Mouse (Mus musculus) regulatory T cell (primary cell): ENCODE results near the gene Tdrd5.
"Not testable (repeated sequence)": the region's sequence is repeated elsewhere in the genome, so short reads cannot be mapped to it uniquely, and the experiment has no call there.

Experiments used
- in situ Hi-C: fragments of 300-600 bp; cut with MboI, MseI; formaldehyde crosslinking; loops from one replicate; pipeline ENCODE4 v1.15.1; 2025; ENCODE audit warnings: high pct_unique_total_duplicates

The Tdrd5 gene

DNA sequence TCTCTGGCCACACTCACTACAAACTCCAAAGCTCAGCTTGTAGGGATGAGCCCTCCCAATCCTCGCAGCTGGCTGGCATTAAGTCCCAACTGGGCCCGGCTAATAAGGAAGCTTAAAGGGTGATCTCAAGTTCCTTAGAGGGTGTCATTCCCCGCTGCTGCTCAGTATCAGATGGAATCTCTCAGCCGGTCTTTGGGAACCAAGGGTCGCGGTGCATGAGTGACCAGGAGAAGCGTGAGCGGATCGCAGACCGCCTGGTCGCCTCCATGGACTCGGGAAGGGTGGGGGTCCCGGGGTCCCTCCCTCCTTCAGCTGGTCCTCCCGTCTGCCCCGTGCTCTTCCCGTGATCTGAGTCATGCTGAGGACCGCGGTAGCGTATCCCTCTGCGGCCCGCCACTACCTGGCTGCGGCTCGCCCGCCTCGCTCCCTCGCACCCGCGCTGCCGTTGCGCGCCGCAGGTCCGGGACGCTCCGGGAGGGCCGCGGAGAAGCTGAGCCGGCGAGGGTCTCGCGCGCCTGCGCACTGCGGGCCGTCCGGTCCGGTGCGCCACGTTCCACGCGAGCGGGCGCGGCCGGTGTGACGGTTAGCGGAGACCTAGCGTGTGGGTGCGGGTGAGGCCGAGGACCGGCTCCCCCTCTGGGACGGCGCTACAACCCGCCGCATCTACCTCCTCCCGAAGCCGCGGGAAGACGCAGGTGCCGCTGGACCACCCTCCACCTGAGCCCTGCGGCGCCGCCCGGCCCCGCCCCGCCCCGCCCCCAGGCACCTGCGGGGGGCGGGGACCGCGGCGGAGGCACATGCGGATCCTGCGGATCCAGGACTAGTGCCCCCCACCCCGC, at the start of gene Tdrd5:
Tdrd5 (minus strand) TSS at position 754 of the 839 bp plus-strand sequence.
- in situ Hi-C loops = no loop called here

DNA sequence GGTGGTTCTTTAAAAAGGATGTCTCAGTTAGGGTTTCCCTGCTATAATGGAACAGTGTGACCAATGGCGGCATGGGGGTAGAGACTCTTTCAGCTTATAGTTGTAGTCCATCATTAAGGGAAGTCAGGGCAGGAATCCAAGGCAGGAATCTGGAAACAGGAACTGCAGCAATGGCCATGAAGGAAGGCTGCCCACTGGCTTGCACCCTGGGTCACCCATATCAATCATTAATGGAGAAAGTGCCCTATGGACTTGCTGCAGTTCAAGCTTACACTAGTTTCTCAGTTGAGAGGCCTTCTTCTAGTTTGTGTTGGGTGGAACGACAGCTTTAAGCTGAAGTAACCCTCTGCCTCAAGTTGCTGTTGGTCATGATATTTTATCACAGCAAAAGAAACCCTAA, 49.0 kb upstream of the Tdrd5 start:
- in situ Hi-C loops = no loop called here

DNA sequence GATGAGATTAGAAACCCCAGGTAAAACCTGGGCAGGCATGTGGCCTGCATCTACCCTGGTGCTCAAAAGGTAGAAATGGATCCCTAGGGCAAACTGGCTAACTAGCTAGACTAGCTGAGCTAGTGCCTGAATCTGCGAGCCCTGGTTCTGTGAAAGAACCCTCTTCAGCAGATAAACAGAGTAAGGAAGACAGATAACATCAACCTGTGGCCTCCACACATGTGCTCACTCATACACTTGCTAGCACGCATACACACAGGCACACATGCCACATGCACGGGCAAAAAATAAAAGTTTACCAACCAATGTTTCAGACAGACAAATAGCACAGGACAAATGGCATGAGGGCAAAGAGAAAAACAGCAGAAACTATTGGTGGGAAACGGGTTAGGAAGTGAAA, 47.0 kb upstream of the Tdrd5 start:
- in situ Hi-C loops = no loop called here

DNA sequence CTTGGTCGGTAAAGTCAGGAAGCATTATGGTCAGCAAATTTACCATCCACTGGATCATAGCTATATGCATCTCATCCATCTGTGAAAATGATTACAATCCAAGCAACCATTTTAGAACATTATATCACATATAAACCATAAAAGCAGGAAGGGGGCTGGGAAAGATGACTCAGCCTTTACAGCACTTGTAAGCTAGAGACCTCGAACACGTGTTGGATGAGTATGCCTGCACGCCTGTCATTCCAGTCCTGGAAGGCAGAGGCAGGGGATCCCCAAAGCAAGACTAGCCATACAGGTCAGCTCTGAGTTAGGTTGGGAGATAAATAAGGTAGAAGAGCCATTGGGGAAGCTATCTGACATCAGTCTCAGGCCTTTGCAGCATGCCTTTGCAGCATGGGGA, 45.6 kb upstream of the Tdrd5 start:
- in situ Hi-C loops = no loop called here

DNA sequence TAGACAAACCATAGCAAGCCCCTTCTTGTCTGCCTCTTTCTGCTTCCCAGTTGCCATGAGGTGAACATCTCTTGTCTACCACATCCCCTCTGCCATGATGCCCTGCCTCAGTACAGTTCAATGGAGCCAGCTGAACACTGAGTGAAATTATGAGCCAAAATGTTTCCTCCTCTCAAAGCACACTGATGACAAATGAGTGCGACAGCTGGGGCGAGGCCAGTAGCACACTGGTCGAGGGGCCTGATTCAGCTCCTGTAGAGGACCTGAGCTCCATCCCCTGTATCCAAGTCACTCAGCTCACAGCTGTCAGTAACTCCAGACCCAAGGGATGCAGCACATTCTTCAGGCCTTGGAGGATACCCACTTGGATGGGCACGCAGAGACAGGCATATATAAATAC, 42.2 kb upstream of the Tdrd5 start:
- in situ Hi-C loops = no loop called here

DNA sequence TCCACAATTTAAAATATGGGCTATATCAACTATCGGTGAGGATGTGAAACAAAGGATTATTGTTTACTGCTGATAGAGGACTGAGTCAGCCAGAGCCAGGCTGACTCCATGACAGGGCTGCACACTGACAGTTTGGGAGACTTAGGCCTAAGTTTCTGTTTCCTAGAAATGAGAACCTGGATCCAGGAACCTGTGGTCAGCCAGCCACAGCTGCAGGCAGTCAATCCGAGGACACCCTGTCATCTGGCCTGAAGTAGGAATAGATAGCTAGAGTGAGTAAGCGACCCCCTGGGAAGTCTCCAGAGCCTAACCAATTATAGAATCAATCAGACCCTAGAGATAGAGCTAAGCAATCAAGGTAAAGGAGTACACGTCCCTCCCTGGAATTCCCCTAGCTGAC, 41.0 kb upstream of the Tdrd5 start:
- in situ Hi-C loops = no loop called here

DNA sequence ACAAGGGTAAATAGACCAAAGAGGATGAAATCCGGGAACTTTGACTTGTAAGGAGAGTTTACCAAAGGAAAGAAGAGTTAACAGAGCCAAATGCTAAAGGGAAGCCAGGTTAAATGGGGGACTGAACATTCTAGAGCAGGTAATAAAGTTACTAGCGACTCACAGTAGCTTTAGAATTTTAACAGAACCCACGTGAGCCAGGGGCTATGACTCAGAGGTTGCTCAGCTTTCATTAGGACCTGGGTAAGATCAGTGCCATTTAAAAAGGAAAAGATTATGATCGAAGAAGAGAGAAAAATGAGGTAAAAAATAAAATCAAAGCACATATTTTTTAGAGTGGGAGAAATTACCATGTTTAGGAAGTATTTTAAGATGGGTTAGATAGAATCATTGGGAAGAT, 37.4 kb upstream of the Tdrd5 start:
- in situ Hi-C loops = no loop called here

DNA sequence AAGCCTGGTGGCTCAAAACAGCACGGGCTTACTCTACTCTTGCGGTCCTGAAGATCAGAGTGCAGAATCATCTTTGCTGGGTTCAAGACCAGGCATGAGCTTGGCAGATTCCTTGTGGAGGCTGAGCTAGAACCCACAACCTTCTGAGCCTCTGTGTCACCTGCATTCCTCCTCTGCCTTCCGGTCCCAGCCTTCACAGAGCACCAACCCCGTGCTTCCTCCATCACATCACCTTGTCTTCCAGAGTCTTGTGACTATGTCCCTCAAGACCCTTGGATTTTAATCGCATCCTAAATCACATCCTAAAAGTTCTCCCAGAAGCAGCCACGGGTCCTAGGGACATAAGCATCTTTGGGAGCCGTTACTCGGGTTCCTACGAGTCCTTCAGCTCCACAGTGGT, 19.7 kb upstream of the Tdrd5 start:
- in situ Hi-C loops = no loop called here

DNA sequence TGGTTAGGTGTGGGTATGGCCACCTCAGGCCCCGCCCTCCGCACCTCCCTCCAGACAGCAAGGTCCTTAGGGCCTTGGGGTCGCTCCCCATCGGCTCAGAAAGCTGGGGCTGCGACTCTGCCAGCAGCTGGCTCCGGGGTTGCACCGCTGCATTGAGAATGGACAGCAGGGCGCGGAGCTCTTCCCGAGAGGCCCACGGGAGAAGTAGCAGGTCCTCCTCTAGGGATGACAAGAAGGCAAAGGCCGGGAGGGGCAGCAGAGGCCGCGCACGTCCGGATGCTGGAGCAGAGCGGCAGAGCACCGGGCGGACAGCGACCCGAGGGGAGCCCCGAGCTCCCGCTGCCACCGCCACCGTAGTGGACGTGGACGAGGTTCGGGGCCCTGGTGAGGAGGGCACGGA, 7.2 kb upstream of the Tdrd5 start, which contains the start of gene Nphs2:
Nphs2 (plus strand) TSS at position 98 of the 400 bp plus-strand sequence.
- in situ Hi-C loops = no loop called here

DNA sequence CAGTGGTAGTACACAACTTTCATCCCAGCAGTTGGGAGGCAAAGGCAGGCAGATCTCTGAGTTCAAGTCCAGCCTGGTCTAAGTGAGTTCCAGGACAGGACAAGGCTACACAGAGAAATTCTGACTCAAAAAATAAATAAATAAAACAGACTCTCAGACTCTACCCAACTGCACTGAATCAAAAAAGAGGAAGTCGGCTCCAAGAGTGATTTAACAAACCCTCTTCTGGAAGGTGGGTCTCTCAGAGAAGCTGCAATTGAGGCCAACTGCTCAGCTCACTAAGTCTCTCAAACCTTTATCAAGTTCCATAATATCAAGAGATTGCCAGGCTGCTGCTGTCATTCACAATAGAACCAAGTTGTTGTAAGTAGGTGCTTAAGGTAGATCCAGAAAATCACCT, 5.1 kb upstream of the Tdrd5 start:
- in situ Hi-C loops = no loop called here

DNA sequence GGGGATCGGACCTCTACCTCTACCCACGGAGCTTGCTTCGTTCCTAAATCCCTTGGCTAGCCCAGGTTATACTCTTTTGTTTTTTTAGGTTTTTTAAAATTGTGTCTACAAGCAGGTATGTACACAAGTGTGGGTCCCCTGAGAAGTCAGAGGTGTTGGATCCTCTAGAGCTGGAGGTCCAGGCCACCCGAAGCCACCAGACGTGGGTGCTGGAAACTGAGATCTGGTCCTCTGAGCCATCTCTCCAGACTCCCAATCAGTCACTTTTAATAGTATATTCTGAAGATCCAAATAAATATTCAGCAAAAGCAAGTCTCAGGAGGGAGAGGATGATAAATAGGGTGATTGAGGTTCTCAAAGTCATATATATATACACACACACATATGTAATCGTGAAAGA, 13.4 kb downstream of the Tdrd5 start:
- in situ Hi-C loops = no loop called here

DNA sequence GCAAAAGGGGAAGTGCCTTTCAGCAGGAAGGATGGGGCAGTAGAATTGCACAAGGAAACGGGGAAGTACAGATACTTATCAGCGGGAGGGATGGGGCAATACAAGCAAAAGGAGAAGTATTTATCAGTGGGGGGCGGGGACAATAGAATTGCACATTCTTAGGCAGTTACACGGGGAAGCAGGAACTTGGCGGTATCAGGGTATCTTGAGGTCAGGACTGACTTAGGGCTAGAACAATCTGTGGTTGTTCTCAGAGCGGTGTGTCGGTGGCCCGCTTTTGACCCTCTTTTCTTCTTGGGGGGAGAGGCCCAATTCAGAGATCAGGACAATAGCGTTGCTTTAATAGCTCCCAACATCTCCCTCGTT, 14.3 kb downstream of the Tdrd5 start:
- in situ Hi-C loops = not testable (repeated sequence)

DNA sequence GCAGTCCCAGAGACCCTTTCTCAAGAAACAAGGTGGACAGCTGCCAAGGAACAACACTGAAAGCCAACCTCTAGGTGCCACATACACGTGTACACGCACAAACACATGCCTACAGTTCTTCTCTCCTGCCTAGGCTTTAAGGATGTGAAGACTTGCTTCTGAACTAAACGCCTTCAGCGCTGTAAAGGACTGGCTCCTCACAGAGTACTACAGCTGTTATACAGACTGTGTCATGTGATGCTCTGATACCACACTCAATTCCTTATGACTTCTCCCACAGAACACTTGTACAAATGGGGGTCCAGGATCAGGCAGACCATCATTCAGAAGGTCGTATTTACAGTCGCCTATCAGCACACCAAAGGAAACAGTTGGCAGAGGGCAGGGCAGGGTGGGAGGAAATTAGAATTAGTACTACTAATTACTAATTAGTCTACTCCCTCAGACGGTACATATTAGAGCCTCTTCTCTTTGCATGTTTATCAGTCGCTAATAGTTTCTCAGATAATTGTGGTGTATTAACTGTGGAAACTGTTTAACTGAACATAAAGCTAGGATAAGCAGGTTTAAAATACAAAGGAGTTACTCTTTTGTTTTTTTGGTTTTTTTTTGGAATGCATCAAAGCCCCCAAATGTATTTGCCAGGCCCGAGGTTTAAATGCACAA, 14.8 kb downstream of the Tdrd5 start:
- in situ Hi-C loops = no loop called here

DNA sequence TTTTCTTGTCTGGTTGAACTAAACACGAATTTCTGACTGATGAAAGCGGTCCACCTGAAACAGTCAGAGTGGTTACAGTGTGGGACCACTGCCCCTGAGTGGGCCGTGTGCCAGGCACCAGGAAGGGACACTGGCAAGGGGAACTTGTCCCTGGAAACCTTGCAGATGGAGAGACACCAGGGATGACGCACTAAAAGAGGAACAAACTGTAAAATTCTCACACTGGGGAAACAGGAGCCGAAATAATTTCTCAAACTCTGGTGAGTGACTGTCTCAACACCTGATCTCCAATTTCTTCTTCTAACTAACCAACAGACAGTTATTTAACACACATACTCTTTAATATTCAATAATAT, 17.9 kb downstream of the Tdrd5 start:
- in situ Hi-C loops = no loop called here

DNA sequence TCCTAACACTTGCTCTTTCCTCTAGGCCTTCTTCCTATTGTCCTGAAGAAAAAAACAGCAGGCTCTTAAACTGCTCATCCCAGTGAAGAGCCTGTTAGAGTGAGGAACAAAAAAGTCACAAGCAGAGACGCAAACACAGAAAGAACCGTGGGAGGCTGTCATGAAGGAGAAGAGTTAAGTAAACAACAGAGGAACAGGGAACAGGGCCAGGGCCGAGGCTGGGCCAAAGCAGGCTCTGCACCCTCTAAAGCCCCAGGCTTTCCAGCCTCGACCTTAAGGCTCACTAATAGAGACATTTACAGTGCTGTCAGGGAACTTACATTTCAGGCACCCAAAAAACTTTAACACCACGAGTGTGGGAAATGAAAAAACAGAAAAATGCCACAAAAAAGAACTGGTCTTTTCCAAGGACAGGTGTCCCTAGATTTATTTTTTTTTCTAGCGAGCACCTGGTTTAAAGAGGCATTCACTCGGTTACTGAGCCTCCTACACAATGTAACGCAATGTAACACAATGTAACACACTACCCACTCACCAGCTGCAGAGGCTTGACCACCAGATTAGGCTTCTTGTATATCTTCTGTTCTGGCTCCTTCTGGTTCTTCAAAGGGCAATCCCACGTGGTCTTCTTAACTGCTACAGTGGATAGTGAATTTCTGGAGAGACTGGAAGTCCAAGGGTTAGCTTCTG, 18.5 kb downstream of the Tdrd5 start:
- in situ Hi-C loops = no loop called here

DNA sequence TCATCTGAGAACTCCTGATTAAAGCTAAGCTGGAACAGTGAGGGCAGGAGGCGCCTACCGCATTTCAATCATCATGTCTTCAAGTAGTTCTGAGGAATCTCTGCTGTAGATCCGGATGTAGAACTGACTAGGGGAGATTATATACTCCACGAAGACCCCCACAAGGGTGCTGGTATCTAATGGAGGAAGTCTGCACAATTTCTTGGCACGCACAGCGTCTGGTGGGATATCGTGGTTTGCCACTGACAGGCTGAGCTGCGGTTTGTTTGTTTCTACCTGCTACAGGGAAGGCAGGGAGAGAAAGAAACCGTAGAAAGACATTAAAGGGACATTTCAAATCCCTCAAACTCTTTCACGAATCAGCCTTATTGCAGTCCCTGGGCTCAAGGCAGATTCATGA, 19.3 kb downstream of the Tdrd5 start:
- in situ Hi-C loops = no loop called here

DNA sequence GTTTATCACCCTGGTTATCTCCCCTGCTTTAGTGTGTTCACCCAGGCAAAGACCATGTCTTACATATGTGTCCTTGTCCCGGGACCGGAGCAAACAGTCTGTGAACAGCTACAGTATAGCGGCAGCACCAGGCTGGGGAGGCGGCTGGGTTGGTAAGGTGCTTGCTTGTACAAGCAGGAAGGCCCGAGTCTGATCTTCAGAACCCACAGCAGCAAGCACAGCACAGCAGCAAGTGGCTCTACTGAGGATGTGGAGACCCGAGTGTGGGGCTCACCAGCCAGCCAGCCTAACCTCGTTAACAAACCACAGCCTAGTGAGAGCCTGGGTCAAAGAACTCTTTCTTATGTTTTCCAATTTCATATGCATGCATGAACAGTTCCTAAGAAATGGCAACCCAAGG, 23.3 kb downstream of the Tdrd5 start:
- in situ Hi-C loops = no loop called here

DNA sequence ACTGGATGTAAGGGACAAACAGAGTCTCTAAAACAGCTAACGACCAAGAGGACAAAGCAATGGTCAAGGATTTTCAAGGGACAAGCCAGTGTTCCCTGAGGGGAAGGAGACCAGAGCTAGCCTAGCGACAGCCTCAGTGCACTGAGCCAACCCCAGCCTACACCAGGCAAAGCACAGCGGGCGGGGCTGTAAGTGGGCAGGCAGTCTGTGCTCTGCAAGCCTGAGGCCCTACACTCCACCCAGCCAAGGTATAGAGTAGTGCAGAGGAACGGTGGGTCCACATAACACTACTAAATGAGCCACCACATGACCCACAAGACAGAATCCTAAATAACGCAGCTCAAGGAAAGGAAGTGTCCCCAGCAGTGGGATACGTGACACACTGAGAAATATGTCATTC, 29.8 kb downstream of the Tdrd5 start:
- in situ Hi-C loops = loop anchor here (25.0 kb wide), 1 partner anchor 789 kb away; no protein-coding TSS in a partner anchor

DNA sequence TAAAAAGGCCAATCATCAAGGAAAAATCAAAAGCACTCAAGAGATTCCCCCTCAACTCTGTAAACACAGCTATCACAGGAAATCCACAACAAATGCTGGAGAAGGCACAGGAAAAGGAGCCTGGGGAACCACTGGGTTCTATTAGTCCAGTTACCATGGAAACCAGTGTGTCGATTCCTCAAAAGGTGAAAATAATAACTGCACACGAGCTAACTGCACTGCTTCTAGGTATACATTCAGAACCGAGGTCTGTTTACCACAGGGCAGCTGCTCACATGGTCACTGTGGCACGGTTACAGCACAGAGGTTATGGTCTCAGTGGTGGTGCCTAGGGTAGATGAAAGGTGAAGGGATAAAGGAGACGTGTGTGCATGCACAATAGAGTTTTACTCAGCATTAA, 31.8 kb downstream of the Tdrd5 start:
- in situ Hi-C loops = loop anchor here (25.0 kb wide), 1 partner anchor 791 kb away; no protein-coding TSS in a partner anchor

DNA sequence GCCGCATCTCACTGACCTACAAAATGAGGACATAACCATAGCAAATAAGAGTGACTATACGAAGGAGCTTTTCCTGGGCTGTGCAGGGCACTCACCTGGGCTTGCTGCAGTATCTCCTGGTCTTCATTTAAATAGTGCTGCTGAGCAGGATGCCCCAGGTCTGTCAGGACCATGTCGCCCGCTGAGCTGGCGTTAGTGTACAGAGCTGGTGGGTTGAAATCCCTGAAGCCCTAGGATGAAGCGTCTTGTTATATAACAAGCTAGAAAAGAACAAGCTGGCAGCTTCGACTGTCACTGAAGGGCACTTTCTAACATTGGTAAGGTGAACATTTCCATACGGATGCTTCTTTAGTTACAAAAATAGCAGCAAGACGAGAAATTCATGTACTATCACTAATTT, 33.0 kb downstream of the Tdrd5 start:
- in situ Hi-C loops = loop anchor here (25.0 kb wide), 1 partner anchor 792 kb away; no protein-coding TSS in a partner anchor

DNA sequence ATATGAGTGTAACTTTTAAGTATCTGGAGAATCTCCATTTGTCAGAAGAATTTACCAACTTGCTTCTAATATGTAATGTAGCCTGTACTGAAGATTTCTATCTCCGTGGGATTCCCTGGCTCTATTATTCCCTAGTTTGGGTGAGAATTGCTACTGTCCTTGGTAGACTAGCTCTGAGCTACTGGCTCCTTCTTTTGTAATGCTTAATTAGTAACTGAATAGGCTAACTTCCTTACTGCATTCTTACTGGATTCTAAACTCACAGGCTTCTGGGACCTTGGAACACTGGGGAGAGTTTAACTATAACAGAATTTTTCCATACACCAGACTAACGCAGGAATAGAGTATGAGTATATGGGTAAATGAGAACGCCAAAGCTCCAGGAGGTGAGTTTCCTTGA, 34.9 kb downstream of the Tdrd5 start:
- in situ Hi-C loops = loop anchor here (25.0 kb wide), 1 partner anchor 794 kb away; no protein-coding TSS in a partner anchor

DNA sequence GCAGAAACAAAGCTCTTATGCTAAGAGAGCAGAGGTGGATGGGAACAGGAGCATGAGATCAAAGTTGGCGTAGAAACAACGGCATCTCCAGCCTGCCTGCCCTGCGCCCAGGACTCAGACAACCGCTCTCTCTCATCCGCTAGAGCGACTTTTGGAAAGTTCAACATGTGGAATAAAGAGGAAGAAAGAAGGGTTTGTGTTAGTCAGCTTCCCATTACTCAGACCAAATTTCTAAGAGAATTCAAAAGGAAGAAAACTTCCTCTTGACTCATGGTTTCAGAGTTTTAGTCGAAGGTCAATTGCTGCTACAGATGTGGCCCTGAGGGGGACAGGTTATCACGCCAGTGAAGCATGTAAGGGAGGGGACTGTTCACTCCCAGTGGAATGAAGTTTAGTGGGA, 39.5 kb downstream of the Tdrd5 start:
- in situ Hi-C loops = loop anchor here (25.0 kb wide), 1 partner anchor 798 kb away; no protein-coding TSS in a partner anchor
